Mouse (Mus musculus): ENCODE measurements around the gene Fgfr2.

The Fgfr2 gene

GRCm38 (mm10) chr7:130991174-130991789, 2131.9 kb downstream of the Fgfr2 start:
- DNase-seq (ENCODE audit: low read depth, low spot score) = no peak

DNA sequence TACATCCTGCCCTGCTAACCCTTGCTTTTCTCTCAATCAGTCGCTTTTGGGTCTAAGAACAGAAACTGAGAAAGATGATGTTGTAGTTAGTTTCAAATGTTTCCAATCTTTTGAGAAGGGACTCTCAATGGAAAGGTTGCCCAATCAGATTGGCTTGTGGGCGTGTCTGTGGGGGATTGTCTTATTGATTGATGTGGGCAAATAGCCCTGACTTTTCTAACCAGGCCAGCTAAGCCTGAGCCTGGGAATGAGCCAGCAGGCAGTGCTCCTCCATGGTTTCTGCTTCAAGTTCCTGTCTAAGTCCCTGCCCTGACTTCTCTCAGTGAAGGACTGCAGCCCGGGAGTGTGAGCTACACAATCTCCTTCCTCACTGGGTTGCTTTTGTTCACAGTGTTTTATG, 2133.8 kb downstream of the Fgfr2 start:
- no peak for DNase-seq (ENCODE audit: low read depth, low spot score)

- no peak for DNase-seq (ENCODE audit: low read depth, low spot score)
These were observed 2135.0 kb downstream of the Fgfr2 start for GRCm38 (mm10) chr7:130988146-130988545.

DNA sequence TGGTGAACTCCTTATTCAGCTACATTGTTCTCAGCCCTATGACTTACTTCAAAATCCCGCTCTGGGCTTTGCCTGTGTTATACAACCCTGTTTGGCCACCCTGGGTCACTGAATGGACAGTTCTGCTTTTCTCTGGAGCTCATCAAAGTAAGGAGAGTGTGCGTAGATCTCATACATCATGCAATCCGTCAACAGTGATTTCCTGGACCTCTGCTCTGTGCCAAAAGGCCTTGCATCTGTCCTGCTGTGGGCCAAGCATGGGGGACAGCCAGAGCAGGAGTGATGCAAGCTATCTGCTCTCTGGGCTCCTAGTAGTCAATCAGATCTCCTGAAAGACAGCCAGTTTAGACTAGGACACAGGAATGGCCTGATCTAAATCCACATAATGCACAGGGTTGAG, 2137.4 kb downstream of the Fgfr2 start:
- no peak for DNase-seq (ENCODE audit: low read depth, low spot score)

GRCm38 (mm10) chr7:130985193-130985592, 2138.0 kb downstream of the Fgfr2 start:
- DNase-seq (ENCODE audit: low read depth, low spot score) = no peak

DNA sequence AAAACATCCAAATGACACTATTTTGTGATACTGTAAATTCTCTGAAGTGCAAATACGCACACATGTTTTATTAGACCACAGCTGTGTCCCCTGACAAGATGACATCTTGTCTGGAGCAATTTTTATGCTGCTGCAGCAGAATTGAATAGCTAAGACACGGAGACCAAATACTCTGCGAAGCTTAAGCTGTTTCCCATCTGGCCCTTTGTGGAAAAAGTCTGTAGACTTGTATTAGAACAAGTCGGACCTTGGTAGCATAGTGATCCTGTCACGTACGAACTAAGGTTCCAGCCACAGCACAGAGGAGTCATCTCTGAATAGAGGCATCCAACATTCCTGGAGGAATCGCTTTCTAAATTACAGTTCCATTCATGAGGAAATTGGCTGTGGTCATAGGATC, 2138.9 kb downstream of the Fgfr2 start:
- DNase-seq (ENCODE audit: low read depth, low spot score) = no peak

GRCm38 (mm10) chr7:130982881-130983280, 2140.3 kb downstream of the Fgfr2 start:
- no peak for DNase-seq (ENCODE audit: low read depth, low spot score)

DNA sequence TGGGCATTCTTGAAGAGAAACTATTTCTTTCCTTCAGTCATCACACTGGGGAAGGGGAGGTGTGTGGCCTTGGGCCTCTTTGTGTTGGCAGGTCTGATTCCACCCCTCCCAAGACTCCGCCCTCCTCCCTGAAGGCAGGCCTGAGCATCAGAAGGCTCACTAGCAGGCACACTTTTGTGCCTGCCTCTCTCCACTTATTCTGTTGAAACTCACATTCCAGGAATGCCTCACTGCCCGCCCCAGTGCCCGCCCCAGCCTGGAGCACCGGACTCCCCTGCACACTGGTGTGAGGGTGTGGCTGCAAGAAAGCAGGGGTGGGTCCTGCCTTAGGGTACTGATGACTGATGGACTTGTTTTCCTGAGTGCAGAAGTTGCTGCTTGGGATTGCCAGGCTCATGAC, 2140.8 kb downstream of the Fgfr2 start:
- DNase-seq (ENCODE audit: low read depth, low spot score) = no peak

- DNase-seq (ENCODE audit: low read depth, low spot score) = no peak
These were observed 2143.0 kb downstream of the Fgfr2 start for GRCm38 (mm10) chr7:130980130-130980529.

GRCm38 (mm10) chr7:130978545-130978944, 2144.6 kb downstream of the Fgfr2 start:
- no peak for DNase-seq (ENCODE audit: low read depth, low spot score)

DNA sequence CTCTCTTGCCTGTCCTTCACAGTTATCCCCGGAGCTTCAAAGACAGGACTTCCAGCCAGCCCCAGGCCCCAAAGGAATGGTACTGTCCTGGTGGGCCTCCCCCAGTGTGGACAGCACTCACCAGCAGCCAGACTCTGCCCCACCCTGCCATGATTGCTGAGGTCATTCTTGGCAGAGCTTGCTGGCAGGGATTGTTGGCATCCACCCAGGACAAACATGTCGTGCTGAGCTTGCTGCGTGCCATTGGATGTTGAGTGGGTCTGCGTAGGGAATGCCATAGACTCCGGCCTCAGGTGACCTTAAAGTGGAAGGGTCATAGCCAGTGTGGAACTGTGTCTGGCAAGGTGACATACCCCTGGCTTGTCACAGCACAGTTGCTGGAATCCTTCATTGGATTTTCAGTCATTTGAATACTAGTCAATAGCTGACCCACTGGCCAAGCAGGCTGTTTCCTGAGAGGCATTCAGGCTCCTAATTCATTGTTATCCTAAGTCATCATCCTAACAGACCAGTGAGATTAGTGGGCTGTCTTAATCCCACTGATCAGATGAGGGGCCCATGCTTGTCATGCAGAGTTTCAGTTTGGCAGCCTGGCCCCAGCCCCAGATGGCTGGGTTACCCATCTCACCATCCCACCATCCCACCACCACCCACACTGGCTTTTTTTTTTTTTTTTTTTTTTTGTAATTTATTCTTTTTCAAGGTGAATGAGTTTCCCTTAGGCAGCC, 2145.2 kb downstream of the Fgfr2 start:
- no peak for DNase-seq (ENCODE audit: low read depth, low spot score)

DNA sequence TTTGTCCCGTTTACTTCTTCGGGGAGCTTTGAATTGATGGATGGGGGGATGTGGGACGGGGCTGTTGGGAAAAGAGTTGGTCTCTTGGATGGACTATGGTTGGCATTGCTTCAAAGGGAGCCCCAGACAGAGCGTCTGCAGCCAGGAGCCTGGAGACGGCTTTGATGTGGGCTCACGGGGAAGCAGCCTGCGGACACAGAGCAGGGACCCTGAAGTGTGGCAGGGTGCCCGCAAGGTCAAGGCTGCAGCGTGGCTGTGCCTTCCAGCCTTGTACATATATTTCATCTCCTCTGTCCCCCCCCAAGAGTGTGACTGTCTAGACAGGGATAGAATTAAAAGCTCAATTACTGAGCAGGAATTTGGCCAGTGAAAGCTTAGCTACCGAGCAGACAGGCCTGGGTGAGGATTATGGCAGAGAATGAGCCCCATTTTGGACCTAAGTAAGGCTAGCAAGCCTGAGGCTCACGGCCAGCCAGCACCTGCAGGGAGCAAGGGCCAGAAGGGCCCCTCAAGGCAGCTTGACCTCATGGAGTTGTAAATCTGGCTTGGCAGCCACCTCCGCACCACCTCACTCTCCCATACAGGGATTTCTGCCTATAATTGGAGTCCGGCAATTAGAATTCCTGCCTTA, 2146.7 kb downstream of the Fgfr2 start:
- no peak for DNase-seq (ENCODE audit: low read depth, low spot score)

DNA sequence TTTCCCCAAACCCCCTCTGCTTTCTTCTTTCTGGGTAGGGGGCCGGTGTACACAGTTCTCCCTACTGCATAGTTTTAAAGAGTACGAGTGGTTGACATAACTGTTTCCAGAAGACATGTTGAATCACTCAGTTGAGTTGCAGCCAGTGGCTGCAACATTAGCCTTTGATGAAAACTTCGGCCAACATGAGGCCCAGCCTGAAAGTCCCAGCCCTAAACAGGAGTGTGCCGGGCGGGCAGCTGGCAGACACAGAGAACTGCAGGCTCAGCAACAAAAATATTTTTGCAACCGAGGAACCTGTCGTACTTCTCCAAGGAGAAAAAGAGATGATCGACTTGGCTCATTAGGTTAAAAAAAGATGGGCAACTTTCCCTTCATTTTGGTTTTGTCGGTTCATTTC, 2150.4 kb downstream of the Fgfr2 start:
- DNase-seq (ENCODE audit: low read depth, low spot score) = no peak

- DNase-seq (ENCODE audit: low read depth, low spot score) = no peak
These were observed 2153.6 kb downstream of the Fgfr2 start for GRCm38 (mm10) chr7:130969507-130969906.

DNA sequence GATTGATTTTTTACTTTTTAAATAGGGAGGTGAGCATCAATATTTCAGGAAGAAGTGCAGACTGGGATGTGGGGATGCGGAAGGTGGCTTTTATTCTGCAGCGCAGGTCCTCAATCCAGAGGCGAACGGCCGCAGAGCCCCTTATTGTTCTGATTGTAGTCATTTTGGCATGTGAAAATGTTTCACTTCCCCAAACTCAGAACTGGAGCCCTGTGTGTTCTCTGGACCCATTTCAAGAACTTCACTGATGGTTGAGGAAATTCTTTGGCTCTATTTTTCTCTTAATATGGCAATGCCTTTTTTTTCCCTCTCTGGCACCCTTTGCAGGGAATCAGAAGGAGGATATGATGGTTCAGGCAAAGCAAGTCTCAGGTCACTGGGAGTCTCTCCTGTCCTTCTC, 2154.1 kb downstream of the Fgfr2 start:
- peak; percentile 40 for DNase-seq (ENCODE audit: low read depth, low spot score)

- peak; percentile 6 for DNase-seq (ENCODE audit: low read depth, low spot score)
These were observed 2154.6 kb downstream of the Fgfr2 start for GRCm38 (mm10) chr7:130968537-130968936.

DNA sequence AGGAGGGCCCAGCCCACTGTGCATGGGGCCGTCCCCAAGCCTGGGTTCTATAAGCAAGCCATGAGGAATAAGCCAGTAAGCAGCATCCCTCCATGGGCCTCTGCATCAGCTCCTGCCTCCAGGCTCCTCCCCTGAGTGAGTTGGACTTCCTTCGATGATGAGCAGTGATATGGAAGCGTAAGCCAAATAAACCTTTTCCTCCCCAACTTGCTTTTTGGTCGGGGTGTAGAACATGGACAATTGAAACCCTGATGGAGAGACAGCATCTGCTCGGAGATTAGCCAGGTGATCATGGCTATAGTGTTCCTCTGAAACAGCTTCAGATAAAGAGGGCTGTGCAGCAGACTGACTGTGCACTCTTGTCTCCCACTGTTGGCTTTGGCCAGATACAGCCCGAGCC, 2155.2 kb downstream of the Fgfr2 start:
- no peak for DNase-seq (ENCODE audit: low read depth, low spot score)

GRCm38 (mm10) chr7:130966876-130967275, 2156.3 kb downstream of the Fgfr2 start:
- DNase-seq (ENCODE audit: low read depth, low spot score) = no peak

GRCm38 (mm10) chr7:130966451-130966850, 2156.7 kb downstream of the Fgfr2 start:
- no peak for DNase-seq (ENCODE audit: low read depth, low spot score)

DNA sequence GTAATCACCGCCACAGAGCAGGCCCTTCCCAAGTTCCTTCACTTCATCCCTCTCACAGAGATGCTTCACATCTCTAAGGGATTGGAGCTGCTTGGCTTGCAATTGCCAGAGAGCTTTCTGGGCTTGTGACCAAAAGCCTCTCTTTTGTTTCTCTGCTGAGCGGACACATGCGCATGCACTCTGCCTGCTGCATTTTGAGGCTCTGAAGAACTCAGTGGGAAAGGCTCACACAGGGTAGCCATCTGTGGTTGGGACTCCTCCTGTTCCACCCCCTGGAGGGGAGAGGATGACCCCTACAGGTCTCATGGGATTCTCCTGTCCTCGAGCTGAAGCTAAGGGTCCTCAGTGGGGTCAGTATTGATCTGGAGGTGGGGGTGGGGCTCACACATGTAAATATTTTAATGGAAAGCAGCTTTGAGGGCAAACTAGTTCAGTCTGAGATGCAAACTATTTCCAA, 2157.2 kb downstream of the Fgfr2 start:
- DNase-seq (ENCODE audit: low read depth, low spot score) = no peak

DNA sequence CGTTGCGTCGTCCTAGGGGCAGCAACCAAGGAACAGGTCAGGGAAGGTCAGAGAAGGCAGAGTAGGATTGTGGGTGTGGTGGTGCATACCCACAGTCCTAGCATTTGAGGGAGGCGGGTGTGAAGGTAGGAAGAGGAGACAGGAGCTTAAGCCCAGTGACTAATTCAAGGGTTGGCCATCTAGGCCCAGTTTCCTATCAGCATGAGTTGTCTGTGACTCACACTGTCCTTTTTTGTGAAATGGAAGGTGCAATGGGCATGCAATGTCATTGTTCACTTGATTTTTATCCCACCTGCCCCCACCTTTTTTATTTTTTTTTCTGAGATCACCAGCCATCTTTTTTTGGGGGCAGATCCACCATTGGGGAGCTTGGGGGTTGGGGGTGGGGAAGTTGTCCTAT, 2157.8 kb downstream of the Fgfr2 start:
- no peak for DNase-seq (ENCODE audit: low read depth, low spot score)

- no peak for DNase-seq (ENCODE audit: low read depth, low spot score)
These were observed 2158.5 kb downstream of the Fgfr2 start for GRCm38 (mm10) chr7:130964686-130965085.

DNA sequence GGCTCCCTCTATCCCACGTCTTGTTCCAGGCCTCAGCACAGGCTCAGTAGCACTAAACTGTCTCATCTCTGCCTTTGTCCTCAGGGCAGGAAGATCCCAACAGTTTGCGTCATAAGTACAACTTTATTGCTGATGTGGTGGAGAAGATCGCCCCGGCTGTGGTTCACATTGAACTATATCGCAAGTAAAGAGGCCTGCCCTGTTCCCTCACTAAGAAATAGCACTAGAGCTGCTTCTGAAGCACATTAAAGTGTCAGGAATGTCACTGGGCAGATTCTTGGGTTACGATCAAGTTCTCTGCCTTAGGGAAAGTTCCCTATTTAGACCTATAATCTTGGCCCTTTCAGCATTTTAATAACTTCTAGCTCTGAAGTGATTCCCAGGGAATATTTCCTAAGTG, 2161.7 kb downstream of the Fgfr2 start:
- DNase-seq (ENCODE audit: low read depth, low spot score) = no peak
